Mouse (Mus musculus) left cerebral cortex, adult 2 months (tissue): ENCODE data around the gene Cyp2r1. TPM values are rescaled to one million over a fixed set of nuclear protein-coding genes. Genes with fewer than 3 reads are reported as not detected.
"Not testable (repeated sequence)": the region's sequence is repeated elsewhere in the genome, so short reads cannot be mapped to it uniquely, and the experiment has no call there.

ENCODE experiments used
- DNase-seq, 2 experiments: peaks; one replicate each; pipeline ENCODE4 v3.0.0; 2021 to 2022; ENCODE audit warnings: low spot score in 2 of 2, mixed read lengths in 1 of 2; ENCODE audit errors: extremely low spot score in 1 of 2
- H3K27ac ChIP-seq: fragments of 200-600 bp; 2 replicates; pipeline ENCODE4 v1.8.1; 2022
- H3K4me3 ChIP-seq: fragments of 200-600 bp; 2 replicates; pipeline ENCODE4 v1.8.1; 2022
- CTCF ChIP-seq: fragments of 200-600 bp; IDR thresholded peaks from 2 replicates; pipeline ENCODE4 v1.8.1; 2022; ENCODE audit warnings: antibody characterized with exemption, mild to moderate bottlenecking, moderate library complexity
- intact Hi-C: fragments of 180-260 bp; cut with DNase I; formaldehyde crosslinking; loops from one replicate; pipeline ENCODE4 v1.15.1; 2025
- long read RNA-seq, 2 experiments: library from polyadenylated mRNA; stranded (forward); transcript quantifications; one replicate each; pipeline ENCODE4 v2.0.0; 2021; ENCODE audit warnings: borderline mapping rate in 2 of 2
- total RNA-seq, 2 experiments: library from RNA; stranded (reverse); gene quantifications; 2 replicates each; pipeline ENCODE4 v1.2.3; 2021

The Cyp2r1 gene
- total RNA-seq, result 1 to 10 TPM; 1.4 to 2.0 TPM
- long read RNA-seq, experiment 1, result 0 reads
- long read RNA-seq, experiment 2, partial matches to known transcripts, result 0 of 1 reads
- long read RNA-seq, experiment 2, other reads (novel, unspliced or antisense), result 0 of 1 reads

- Histone ChIP-seq H3K4me3 (peak within 1 kb of the TSS; percentile 48), H3K27ac (peak within 1 kb of the TSS; percentile 50; the same call in 1 of the 2 replicates)
- intact Hi-C loops, result no loop called here
- peak; percentile 32 for TF ChIP-seq CTCF
- DNase-seq, result peak; percentile 79 to 84
Observed at GRCm38 (mm10) chr7:114562531-114563241, at the start of gene Cyp2r1. Gene Cyp2r1, minus strand, starts transcription at chr7:114562972.

DNA sequence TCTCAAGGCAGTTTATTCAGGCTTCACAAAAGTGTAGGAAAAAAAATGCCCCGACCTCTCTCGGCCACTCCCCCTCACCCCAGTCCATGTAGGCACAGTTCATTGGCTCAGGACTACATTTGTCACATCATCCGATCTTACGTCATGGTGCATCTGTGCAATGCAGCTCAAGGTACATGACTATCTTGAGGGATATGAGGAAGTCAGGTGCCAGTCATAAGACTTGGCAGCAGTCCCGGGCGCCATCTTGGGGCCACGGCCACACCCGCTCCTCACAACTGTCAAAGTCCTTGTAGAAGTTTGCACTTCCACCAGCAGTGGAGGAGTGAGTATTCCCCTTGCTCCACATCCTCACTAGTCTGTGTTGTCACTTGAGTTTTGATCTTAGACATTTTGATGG lies 31.6 kb upstream of the Cyp2r1 start:
- H3K4me3 ChIP-seq, H3K27ac ChIP-seq, DNase-seq, intact Hi-C loops: not testable (repeated sequence)

GRCm38 (mm10) chr7:114582441-114582840 lies 19.7 kb upstream of the Cyp2r1 start:
- intact Hi-C loops, result loop anchor here (5.0 kb wide), 1 partner anchor 145 kb away; no protein-coding TSS in a partner anchor
- Histone ChIP-seq H3K27ac (no peak overlapping the region), H3K4me3 (no peak overlapping the region)
- no peak for DNase-seq
- no peak for TF ChIP-seq CTCF

- TF ChIP-seq CTCF, result no peak
- intact Hi-C loops, result loop anchor here (2.0 to 5.0 kb wide), 2 partner anchors 92 to 146 kb away; no protein-coding TSS in a partner anchor
- Histone ChIP-seq H3K27ac (no peak overlapping the region), H3K4me3 (no peak overlapping the region)
- no peak for DNase-seq
Observed at GRCm38 (mm10) chr7:114581200-114581599, 18.4 kb upstream of the Cyp2r1 start.

- peak; percentile 84 for TF ChIP-seq CTCF
- H3K27ac ChIP-seq, result no peak overlapping the region
- no peak overlapping the region for H3K4me3 ChIP-seq
- intact Hi-C loops, result loop anchor here (1.0 to 5.0 kb wide), 4 partner anchors 55 to 237 kb away; no protein-coding TSS in a partner anchor
- DNase-seq, result peak; percentile 48 to 56
Observed at GRCm38 (mm10) chr7:114580426-114580825, 17.7 kb upstream of the Cyp2r1 start.

DNA sequence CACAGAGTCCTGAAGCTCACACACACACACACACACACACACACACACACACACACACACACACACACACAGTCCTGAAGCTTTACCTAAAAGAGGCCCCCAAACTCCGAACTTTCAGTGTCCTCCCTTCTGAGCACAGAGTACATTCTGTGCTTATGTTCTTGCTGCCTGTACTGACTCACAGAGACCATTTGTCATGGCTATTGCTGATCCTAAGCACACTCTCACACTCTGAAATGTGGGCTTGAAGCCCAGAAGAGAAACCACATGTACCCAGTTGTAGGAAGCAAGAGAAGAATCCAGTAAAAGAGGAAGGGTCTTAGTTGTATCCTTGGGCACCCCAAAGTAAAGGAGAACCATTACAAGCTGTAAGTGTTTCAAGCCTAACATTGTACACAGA lies 14.9 kb upstream of the Cyp2r1 start:
- intact Hi-C loops, result no loop called here
- no peak for DNase-seq
- no peak for TF ChIP-seq CTCF
- H3K4me3 ChIP-seq, result no peak overlapping the region
- no peak overlapping the region for H3K27ac ChIP-seq

DNA sequence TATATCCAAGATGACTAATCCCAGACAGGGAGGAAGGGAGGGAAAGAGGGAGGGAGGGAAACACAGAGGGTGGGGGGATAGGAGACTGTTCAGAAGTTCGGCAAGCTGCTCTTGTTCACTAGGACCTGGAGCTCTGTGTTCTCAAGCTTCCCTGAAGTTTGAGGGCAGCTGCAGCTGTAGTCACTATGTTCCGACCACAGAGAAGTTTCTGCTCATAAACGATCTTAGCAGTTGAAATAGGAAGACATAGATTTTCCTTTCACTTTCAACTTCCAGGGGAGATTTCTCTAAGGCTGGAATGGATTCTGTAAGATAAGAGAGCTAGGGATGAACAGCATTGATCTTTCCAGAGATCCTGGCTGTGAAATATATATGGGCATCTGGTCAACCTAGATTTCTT lies 14.2 kb upstream of the Cyp2r1 start:
- H3K27ac ChIP-seq, result no peak overlapping the region
- no peak overlapping the region for H3K4me3 ChIP-seq
- DNase-seq, result no peak
- intact Hi-C loops, result no loop called here
- no peak for TF ChIP-seq CTCF

GRCm38 (mm10) chr7:114573866-114574265 lies 11.1 kb upstream of the Cyp2r1 start:
- H3K4me3 ChIP-seq, intact Hi-C loops, H3K27ac ChIP-seq, DNase-seq: not testable (repeated sequence)

GRCm38 (mm10) chr7:114536179-114536578 lies 26.6 kb downstream of the Cyp2r1 start:
- intact Hi-C loops, result no loop called here
- Histone ChIP-seq H3K27ac (no peak overlapping the region), H3K4me3 (no peak overlapping the region)
- no peak for DNase-seq
- TF ChIP-seq CTCF, result no peak

- intact Hi-C loops, result no loop called here
- Histone ChIP-seq H3K4me3 (no peak overlapping the region), H3K27ac (no peak overlapping the region)
- DNase-seq, result no peak
- no peak for TF ChIP-seq CTCF
Observed at GRCm38 (mm10) chr7:114526245-114526644, 36.5 kb downstream of the Cyp2r1 start.

- no peak overlapping the region for H3K27ac ChIP-seq
- no peak for TF ChIP-seq CTCF
- no peak for DNase-seq
- intact Hi-C loops, result no loop called here
- no peak overlapping the region for H3K4me3 ChIP-seq
Observed at GRCm38 (mm10) chr7:114520122-114520521, 42.6 kb downstream of the Cyp2r1 start.

DNA sequence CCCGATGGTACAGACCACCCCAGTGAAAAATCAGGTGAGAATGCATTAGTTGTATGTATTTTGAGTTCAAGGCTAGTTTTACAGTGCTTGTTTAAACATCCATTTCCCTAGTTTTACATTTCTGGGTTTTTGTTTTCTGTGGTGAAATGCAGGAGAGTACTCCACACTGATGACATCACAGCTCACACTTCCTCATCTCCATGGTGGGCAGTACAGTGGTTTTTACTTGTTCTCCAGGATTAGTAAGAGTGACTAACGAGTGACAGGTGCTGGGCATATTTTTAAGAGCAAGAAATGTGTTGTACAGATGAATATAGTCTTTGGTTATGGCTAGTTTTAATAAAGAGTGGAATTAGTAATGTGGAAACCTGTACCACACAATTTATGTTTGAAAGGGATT lies 53.9 kb downstream of the Cyp2r1 start:
- no peak overlapping the region for H3K4me3 ChIP-seq
- no peak for DNase-seq
- intact Hi-C loops, result no loop called here
- TF ChIP-seq CTCF, result no peak
- no peak overlapping the region for H3K27ac ChIP-seq

Other genes with a start within 250 kb of the Cyp2r1 start
- gene Pde3b, start 147.7 kb downstream of the Cyp2r1 start, total RNA-seq, result 1 to 10 TPM; 7.3 to 9.9 TPM
- 1 to 10 TPM in 1 of 2 experiments, under 1 TPM in 1; 0.36 to 1.1 TPM for gene Calca, start 73.4 kb upstream of the Cyp2r1 start, total RNA-seq
- not detected for gene Calcb, start 155.7 kb upstream of the Cyp2r1 start, total RNA-seq
- gene Insc, start 180.7 kb upstream of the Cyp2r1 start, total RNA-seq, result 1 to 10 TPM; 1.8 to 2.2 TPM